Comparison of ENCODE assay signal across 10 mouse cellular contexts in genomic region chr4:45878929-45879328, GRCm38 (mm10). TPM values are rescaled to one million over a fixed set of nuclear protein-coding genes. Genes with fewer than 3 reads are reported as not detected.
DNase-seq lines count a peak whose midpoint lies in the region; ATAC-seq lines count a peak whose summit lies in the region.
"Had no signal": no experiment of that assay in that cellular context is flagged by ENCODE, and none has a peak within 500 bp of the region (broad histone marks: within the 10 kb centered on the region; RNA-seq: fewer than 3 reads in every experiment).

No protein-coding gene starts in this region.

- H3K27ac ChIP-seq in intestine, embryonic 14.5 days (ENCODE audit: low read depth) = no peak overlapping the region
- no peak overlapping the region for H3K27ac ChIP-seq in intestine, embryonic 15.5 days
- H3K27ac ChIP-seq in embryonic facial prominence, embryonic 14.5 days (replicated peaks; ENCODE audit: low read depth, low read length) = no peak overlapping the region

- H3K36me3 ChIP-seq in intestine, embryonic 14.5 days (ENCODE audit: control insufficient read depth, insufficient read depth, low read length) = no peaks in the 10 kb centered on the region
- H3K36me3 ChIP-seq in intestine, embryonic 15.5 days = no peaks in the 10 kb centered on the region
- H3K36me3 ChIP-seq in embryonic facial prominence, embryonic 14.5 days (ENCODE audit: control insufficient read depth, insufficient read depth, low read length) = no peaks in the 10 kb centered on the region

- WGBS in intestine, embryonic 14.5 days = 53% methylated on average over 5 of the region's 5 CpGs
- 50% methylated on average over 5 of the region's 5 CpGs for WGBS in intestine, embryonic 15.5 days
- 40% methylated on average over 5 of the region's 5 CpGs for WGBS in embryonic facial prominence, embryonic 14.5 days

- no peaks in the 10 kb centered on the region for H3K9me3 ChIP-seq in intestine, embryonic 14.5 days (ENCODE audit: control insufficient read depth, low read length)
- no peaks in the 10 kb centered on the region for H3K9me3 ChIP-seq in intestine, embryonic 15.5 days
- H3K9me3 ChIP-seq in embryonic facial prominence, embryonic 14.5 days (ENCODE audit: control insufficient read depth, low read length) = no peaks in the 10 kb centered on the region

- H3K27me3 ChIP-seq in intestine, embryonic 14.5 days (replicated peaks; ENCODE audit: control insufficient read depth, insufficient read depth, low read length) = no peaks in the 10 kb centered on the region
- H3K27me3 ChIP-seq in intestine, embryonic 15.5 days (replicated peaks) = no peaks in the 10 kb centered on the region
- H3K27me3 ChIP-seq in embryonic facial prominence, embryonic 14.5 days (replicated peaks; ENCODE audit: control insufficient read depth, insufficient read depth, low read length) = no peaks in the 10 kb centered on the region

- no peak overlapping the region for H3K4me2 ChIP-seq in intestine, embryonic 14.5 days (ENCODE audit: low read length)
- H3K4me2 ChIP-seq in intestine, embryonic 15.5 days (replicated peaks) = no peak overlapping the region
- H3K4me2 ChIP-seq in embryonic facial prominence, embryonic 14.5 days (ENCODE audit: low read depth, low read length) = no peak overlapping the region

- ATAC-seq in intestine, embryonic 14.5 days (replicated peaks; ENCODE audit: low FRiP score, low TSS enrichment, low read depth) = no peak
- ATAC-seq in intestine, embryonic 15.5 days = no peak
- peak; percentile 49 for ATAC-seq in CD4-positive, CD25-positive, alpha-beta regulatory T cell, adult 4 months
- no peak for ATAC-seq in embryonic facial prominence, embryonic 14.5 days (ENCODE audit: low read depth)
- ATAC-seq in monocyte, adult 5-6 weeks (replicated peaks; ENCODE audit: insufficient number of reproducible peaks, low FRiP score, low TSS enrichment, poor library complexity, severe bottlenecking) = no peak

- DNase-seq in intestine, embryonic 14.5 days (ENCODE audit: low spot score) = peak; percentile 59
- DNase-seq in adrenal gland, adult 8-10 months = peak; percentile 34
- peak; percentile 59 for DNase-seq in embryonic facial prominence, embryonic 14.5 days (ENCODE audit: low spot score)
- DNase-seq in layer of hippocampus, postnatal 14 days (ENCODE audit: low spot score in 2 of 2) = peak; percentile 12 to 37
- DNase-seq in retina, postnatal 7 days (ENCODE audit: low read depth, low spot score) = peak; percentile 38

- no peaks in the 10 kb centered on the region for H3K4me1 ChIP-seq in intestine, embryonic 14.5 days (replicated peaks; ENCODE audit: control insufficient read depth, insufficient read depth, low read length)
- no peaks in the 10 kb centered on the region for H3K4me1 ChIP-seq in intestine, embryonic 15.5 days (replicated peaks)
- H3K4me1 ChIP-seq in embryonic facial prominence, embryonic 14.5 days (ENCODE audit: control insufficient read depth, insufficient read depth, low read length) = no peaks in the 10 kb centered on the region

- no peak overlapping the region for H3K4me3 ChIP-seq in intestine, embryonic 14.5 days (ENCODE audit: low read depth, low read length)
- H3K4me3 ChIP-seq in intestine, embryonic 15.5 days (replicated peaks) = no peak overlapping the region
- no peak overlapping the region for H3K4me3 ChIP-seq in embryonic facial prominence, embryonic 14.5 days (ENCODE audit: low read depth, low read length)

- no peak overlapping the region for H3K9ac ChIP-seq in intestine, embryonic 14.5 days (ENCODE audit: low read length)
- H3K9ac ChIP-seq in intestine, embryonic 15.5 days = no peak overlapping the region
- H3K9ac ChIP-seq in embryonic facial prominence, embryonic 14.5 days (ENCODE audit: low read depth, low read length) = no peak overlapping the region

RNA-seq across cellular contexts. Expression of gene Ccdc180, which starts 11.2 kb away (rescaled TPM):
- polyA plus RNA-seq in intestine, embryonic 14.5 days (2014; fragmentation: Nextera tagmentation; extraction: Ambion mirVana) = 0.04 TPM in 1 of 2 replicates, not detected in the other
- polyA plus RNA-seq in intestine, embryonic 15.5 days (2015; fragmentation: Nextera tagmentation; extraction: Ambion mirVana) = 0.06 and 0.14 TPM in 2 replicates
- polyA plus RNA-seq in CD4-positive, CD25-positive, alpha-beta regulatory T cell, adult 4 months (2017; shearing (Covaris generic)) = under 1 TPM; 0.13 to 0.16 TPM
- under 1 TPM in 3 of 4 experiments, not detected in 1; 0.08 to 0.59 (median 0.56) TPM for total RNA-seq in adrenal gland, adult 8-10 months (2022)
- polyA plus RNA-seq in embryonic facial prominence, embryonic 14.5 days (2014; fragmentation: Nextera tagmentation; extraction: Ambion mirVana) = 0.29 and 0.79 TPM in 2 replicates
- total RNA-seq in layer of hippocampus, postnatal 14 days (2021) = under 1 TPM; 0.38 to 0.71 TPM
- total RNA-seq in monocyte, adult 5-6 weeks (2017) = 0.10 to 0.21 TPM in 2 of 3 replicates, not detected in the other

RNA-seq across cellular contexts. Expression of gene Stra6l, which starts 30.5 kb away (rescaled TPM):
- polyA plus RNA-seq in intestine, embryonic 14.5 days (2014; fragmentation: Nextera tagmentation; extraction: Ambion mirVana) = 6.9 and 8.7 TPM in 2 replicates
- polyA plus RNA-seq in intestine, embryonic 15.5 days (2015; fragmentation: Nextera tagmentation; extraction: Ambion mirVana) = 6.6 and 7.1 TPM in 2 replicates
- polyA plus RNA-seq in CD4-positive, CD25-positive, alpha-beta regulatory T cell, adult 4 months (2017; shearing (Covaris generic)) = under 1 TPM in 1 of 2 experiments, not detected in 1; 0.27 TPM
- total RNA-seq in adrenal gland, adult 8-10 months (2022) = under 1 TPM; 0.31 to 0.58 (median 0.49) TPM
- 0.20 and 0.47 TPM in 2 replicates for polyA plus RNA-seq in embryonic facial prominence, embryonic 14.5 days (2014; fragmentation: Nextera tagmentation; extraction: Ambion mirVana)
- not detected for total RNA-seq in layer of hippocampus, postnatal 14 days (2021)
- total RNA-seq in monocyte, adult 5-6 weeks (2017) = 0.39 to 0.75 TPM (median 0.57 TPM) in 3 replicates
- total RNA-seq: layer of hippocampus, postnatal 36 days; neutrophil, adult 5-6 weeks had no signal

RNA-seq across cellular contexts. Expression of gene Igfbpl1, which starts 52.2 kb away (rescaled TPM):
- polyA plus RNA-seq in intestine, embryonic 14.5 days (2014; fragmentation: Nextera tagmentation; extraction: Ambion mirVana) = 0.67 and 1.3 TPM in 2 replicates
- 0.42 and 0.53 TPM in 2 replicates for polyA plus RNA-seq in intestine, embryonic 15.5 days (2015; fragmentation: Nextera tagmentation; extraction: Ambion mirVana)
- not detected for polyA plus RNA-seq in CD4-positive, CD25-positive, alpha-beta regulatory T cell, adult 4 months (2017; shearing (Covaris generic))
- under 1 TPM; 0.20 to 0.67 (median 0.26) TPM for total RNA-seq in adrenal gland, adult 8-10 months (2022)
- 0.71 and 0.92 TPM in 2 replicates for polyA plus RNA-seq in embryonic facial prominence, embryonic 14.5 days (2014; fragmentation: Nextera tagmentation; extraction: Ambion mirVana)
- 10 to 100 TPM; 37.1 to 43.7 TPM for total RNA-seq in layer of hippocampus, postnatal 14 days (2021)
- not detected in 3 replicates for total RNA-seq in monocyte, adult 5-6 weeks (2017)
- total RNA-seq: neutrophil, adult 5-6 weeks had no signal
